Mouse (Mus musculus): ENCODE results near the gene Opa3.

- TF ChIP-seq POLR2A (IDR thresholded peaks at IDR 0.05; ENCODE audit: low read depth, low read length), result peak; percentile 18; the same call in 1 of the 2 replicates
- TF ChIP-seq CTCF (IDR thresholded peaks at IDR 0.05; ENCODE audit: extremely low read depth, insufficient read depth, insufficient read length, insufficient replicate concordance), result no peak
Observed at GRCm38 (mm10) chr7:19228793-19229148, 637 bp downstream of the Opa3 start.

Measured in spleen, adult 2 months (tissue).